In the genomic region with DNA sequence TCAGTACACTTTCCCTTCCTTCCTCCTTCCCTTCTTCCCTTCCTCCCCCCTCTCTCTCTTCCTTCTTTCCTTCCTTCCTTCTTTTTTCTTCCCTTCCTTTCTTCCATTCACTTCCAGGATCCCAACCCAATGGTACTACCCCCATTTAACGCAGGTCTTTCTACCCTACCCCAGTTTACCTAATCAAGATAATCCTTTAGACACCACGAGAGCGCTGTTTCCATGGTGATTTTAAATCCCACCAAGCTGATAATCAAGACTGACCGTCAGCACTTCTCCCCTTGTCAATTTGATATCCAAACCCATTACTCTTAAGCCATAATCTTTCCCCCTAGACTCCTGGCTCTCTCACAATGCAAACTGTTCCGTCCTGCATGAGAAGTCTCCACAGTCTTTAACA, we compare ENCODE assay signal across 20 mouse cellular contexts. TPM values are rescaled to one million over a fixed set of nuclear protein-coding genes. Genes with fewer than 3 reads are reported as not detected.
"Had no signal": no experiment of that assay in that cellular context is flagged by ENCODE, and none has a peak within 500 bp of the region (broad histone marks: within the 10 kb centered on the region; RNA-seq: fewer than 3 reads in every experiment).

No protein-coding gene starts in this region.

- H3K9ac ChIP-seq: kidney, embryonic 15.5 days; liver, embryonic 14.5 days; liver, postnatal 0 days; lung, embryonic 14.5 days; neural tube, embryonic 13.5 days; stomach, embryonic 15.5 days had no signal

- H3K27ac ChIP-seq: kidney, embryonic 15.5 days; left cerebral cortex, adult 2 months; liver, embryonic 14.5 days; macrophage; neural tube, embryonic 13.5 days; stomach, embryonic 15.5 days had no signal

- H3K4me3 ChIP-seq: kidney, embryonic 15.5 days; left cerebral cortex, adult 2 months; myocyte; neural tube, embryonic 13.5 days; stomach, embryonic 15.5 days had no signal

- H3K27me3 ChIP-seq: kidney, embryonic 15.5 days; neural tube, embryonic 13.5 days; stomach, embryonic 15.5 days had no signal

- H3K9me3 ChIP-seq: kidney, embryonic 15.5 days; neural tube, embryonic 13.5 days; stomach, embryonic 15.5 days had no signal

- H3K4me2 ChIP-seq: kidney, embryonic 15.5 days; liver, embryonic 11.5 days; lung, embryonic 14.5 days; neural tube, embryonic 13.5 days; stomach, embryonic 15.5 days had no signal

- DNase-seq: kidney, adult 2 months; kidney, postnatal 10 days; kidney, postnatal 36 days; layer of hippocampus, postnatal 36 days; liver, postnatal 0 days; lung, embryonic 14.5 days; right cerebral cortex, adult 18-20 months; right cerebral cortex, postnatal 14 days; right cerebral cortex, postnatal 4 days; thymus, postnatal 25 days had no signal

- H3K36me3 ChIP-seq: kidney, embryonic 15.5 days; neural tube, embryonic 13.5 days; stomach, embryonic 15.5 days had no signal

- H3K4me1 ChIP-seq: stomach, embryonic 15.5 days had no signal

- ATAC-seq: intestine, postnatal 0 days; liver, postnatal 0 days; lung, postnatal 0 days had no signal

RNA-seq across cellular contexts. Expression of a gene that starts 29.4 kb away (rescaled TPM):
- polyA plus RNA-seq: liver, postnatal 0 days; macrophage had no signal
